Mouse (Mus musculus) MEL-GATA-1-ER (cell line): ENCODE measurements around the gene Dcaf8.

Experiments used
- DNase-seq: peaks from one replicate; pipeline ENCODE4 v3.0.0-alpha.2; 2012; ENCODE audit warnings: low read depth; ENCODE audit errors: extremely low read depth

The Dcaf8 gene

GRCm38 (mm10) chr1:172147835-172148278, at the start of gene Dcaf8:
TSS of gene Dcaf8 (plus strand) at chr1:172148084.
- DNase-seq, result peak; percentile 85

- DNase-seq, result no peak
Measured at GRCm38 (mm10) chr1:172099325-172100033, 48.4 kb upstream of the Dcaf8 start.

GRCm38 (mm10) chr1:172103619-172104018, 44.3 kb upstream of the Dcaf8 start:
- no peak for DNase-seq

- DNase-seq, result no peak
Measured at GRCm38 (mm10) chr1:172105101-172105500, 42.8 kb upstream of the Dcaf8 start.

- DNase-seq, result no peak
Measured at GRCm38 (mm10) chr1:172107777-172108477, 40.0 kb upstream of the Dcaf8 start.

- DNase-seq, result no peak
Measured at GRCm38 (mm10) chr1:172116948-172117347, 30.9 kb upstream of the Dcaf8 start.

GRCm38 (mm10) chr1:172119100-172119499, 28.8 kb upstream of the Dcaf8 start:
- DNase-seq, result peak; percentile 71

GRCm38 (mm10) chr1:172119720-172120119, 28.2 kb upstream of the Dcaf8 start:
- peak; percentile 49 for DNase-seq

GRCm38 (mm10) chr1:172122671-172123070, 25.2 kb upstream of the Dcaf8 start:
- no peak for DNase-seq

GRCm38 (mm10) chr1:172124572-172124971, 23.3 kb upstream of the Dcaf8 start:
- DNase-seq, result no peak

GRCm38 (mm10) chr1:172126376-172127347, 21.2 kb upstream of the Dcaf8 start, which contains the start of gene Pex19:
TSS of gene Pex19 (plus strand) at chr1:172126755.
- DNase-seq, result peak; percentile 84

- DNase-seq, result no peak
Measured at GRCm38 (mm10) chr1:172127487-172127886, 20.4 kb upstream of the Dcaf8 start.

- DNase-seq, result no peak
Measured at GRCm38 (mm10) chr1:172128563-172128962, 19.3 kb upstream of the Dcaf8 start.

GRCm38 (mm10) chr1:172129108-172129507, 18.8 kb upstream of the Dcaf8 start:
- no peak for DNase-seq

GRCm38 (mm10) chr1:172129780-172130179, 18.1 kb upstream of the Dcaf8 start:
- no peak for DNase-seq

GRCm38 (mm10) chr1:172132319-172132718, 15.6 kb upstream of the Dcaf8 start:
- DNase-seq, result no peak

GRCm38 (mm10) chr1:172133535-172133934, 14.3 kb upstream of the Dcaf8 start:
- DNase-seq, result no peak

GRCm38 (mm10) chr1:172134072-172134471, 13.8 kb upstream of the Dcaf8 start:
- no peak for DNase-seq

- no peak for DNase-seq
Measured at GRCm38 (mm10) chr1:172140160-172140559, 7.7 kb upstream of the Dcaf8 start.

- DNase-seq, result no peak
Measured at GRCm38 (mm10) chr1:172140825-172141224, 7.1 kb upstream of the Dcaf8 start.

- no peak for DNase-seq
Measured at GRCm38 (mm10) chr1:172141529-172141928, 6.4 kb upstream of the Dcaf8 start.
